Mouse (Mus musculus) G1E (cell line): ENCODE measurements at regions not wholly inside any gene's neighbourhood (a gene's known extent, or its start where the extent isn't known, plus 50 kb on each side); places are given as distances from the start of the nearest gene placed in this dataset.

ENCODE experiments used
- CTCF ChIP-seq: IDR thresholded peaks from 2 replicates; pipeline ENCODE4 v1.5.1; 2012; ENCODE audit warnings: low read depth, low read length, inconsistent platforms, mixed read lengths
- TAL1 ChIP-seq: conservative IDR thresholded peaks from 2 replicates; pipeline ENCODE4 v1.6.1; 2012; ENCODE audit warnings: low read depth, low read length, inconsistent platforms, mixed read lengths

- TF ChIP-seq CTCF (no peak), TAL1 (no peak)
These were observed 155.9 kb downstream of the Zfp36l2 start for GRCm38 (mm10) chr17:84031833-84032232.
